9 mouse cellular contexts compared by ENCODE assay signal in the genomic region with DNA sequence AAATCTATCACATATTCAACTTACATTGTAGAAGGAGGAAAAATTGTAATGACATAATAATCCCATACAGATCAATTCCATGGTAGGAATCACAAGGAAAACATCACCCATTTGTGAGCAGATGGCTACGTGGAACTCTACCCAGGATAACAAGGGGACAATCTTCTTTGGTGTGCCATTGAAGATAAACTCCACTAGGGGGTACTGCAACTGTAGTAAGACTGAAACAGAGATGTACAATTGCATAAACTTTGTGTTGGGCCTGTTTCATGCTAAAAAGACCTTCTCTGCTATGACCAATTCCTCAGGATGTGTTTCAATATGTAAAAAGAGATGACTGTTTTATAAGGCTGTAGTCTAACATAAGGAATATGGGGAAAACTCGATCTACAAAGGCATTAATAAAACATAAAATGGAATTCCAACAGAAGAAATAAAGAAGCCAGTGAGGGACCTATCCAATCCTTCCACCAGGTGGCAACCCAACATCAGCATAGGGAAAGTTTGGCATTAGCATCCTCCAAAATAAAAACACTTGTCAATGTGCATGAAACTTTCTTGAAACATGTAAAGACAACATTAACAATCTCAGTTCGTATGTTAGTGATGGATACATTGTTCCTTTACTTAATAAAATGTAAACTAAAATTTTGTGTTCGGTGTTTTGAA. TPM values are rescaled to one million over a fixed set of nuclear protein-coding genes. Genes with fewer than 3 reads are reported as not detected.
A peak's percentile ranks its signal among the peaks of the same experiment; 100 is the strongest.
DNase-seq lines count a peak whose midpoint lies in the region; ATAC-seq lines count a peak whose summit lies in the region.
"Had no signal": no experiment of that assay in that cellular context is flagged by ENCODE, and none has a peak within 500 bp of the region (broad histone marks: within the 10 kb centered on the region; RNA-seq: fewer than 3 reads in every experiment).

No protein-coding gene starts in this region.

- peak; percentile 27 for DNase-seq in CD4-positive, CD25-positive, alpha-beta regulatory T cell, adult 2 months (ENCODE audit: low read depth, low spot score)
- peak; percentile 29 for DNase-seq in kidney, postnatal 10 days
- DNase-seq in kidney, adult 11 months: no peak
- DNase-seq in right cerebral cortex, adult 2 months (ENCODE audit: low spot score in 2 of 2): peak; percentile 9 to 11
- DNase-seq in right cerebral cortex, postnatal 36 days (ENCODE audit: low spot score in 2 of 2): no peak
- peak; percentile 15 for DNase-seq in retina, postnatal 1 day
- DNase-seq in gastrocnemius, postnatal 36 days: no peak
- DNase-seq: cerebellum, adult 9-11 months had no signal

- ATAC-seq in CD4-positive, CD25-positive, alpha-beta regulatory T cell, adult 4 months: no peak

- intact Hi-C loops in gastrocnemius, postnatal 36 days (cut with DNase I): no loop called here

RNA-seq across cellular contexts. Expression of a gene that starts 15.1 kb away (rescaled TPM):
- polyA plus RNA-seq in CD4-positive, CD25-positive, alpha-beta regulatory T cell, adult 4 months (2017; shearing (Covaris generic)): 100 to 1,000 TPM; 170 to 198 TPM
- total RNA-seq in gastrocnemius, postnatal 36 days (2021): 100 to 1,000 TPM; 581 to 648 TPM

Comparison
In these comparisons a context has a peak if more than half of its experiments do, and no peak if none do; other contexts are left out.
1. DNase-seq: peak in CD4-positive, CD25-positive, alpha-beta regulatory T cell, adult 2 months (single experiment), kidney, postnatal 10 days (single experiment), right cerebral cortex, adult 2 months (2 of 2) and retina, postnatal 1 day (single experiment); none in kidney, adult 11 months (single experiment), right cerebral cortex, postnatal 36 days (0 of 2) and gastrocnemius, postnatal 36 days (0 of 2).